Mouse (Mus musculus) retina, adult 2 months (tissue): ENCODE results near the gene Chd8.

Experiments used
- DNase-seq: peaks from one replicate; pipeline ENCODE4 v3.0.0-alpha.2; 2012; ENCODE audit warnings: low read depth, low spot score

The Chd8 gene

GRCm38 (mm10) chr14:52199412-52199811 lies 58.2 kb downstream of the Chd8 start:
- DNase-seq, result no peak

- no peak for DNase-seq
Observed at GRCm38 (mm10) chr14:52198141-52198540, 59.4 kb downstream of the Chd8 start.

GRCm38 (mm10) chr14:52197156-52197878 lies 60.3 kb downstream of the Chd8 start, which contains the start of gene Supt16:
Gene Supt16 (minus strand): TSS chr14:52197416.
- peak; percentile 67 for DNase-seq

GRCm38 (mm10) chr14:52196230-52197155 lies 61.1 kb downstream of the Chd8 start:
- no peak for DNase-seq

GRCm38 (mm10) chr14:52195691-52196090 lies 61.9 kb downstream of the Chd8 start:
- DNase-seq, result no peak

- DNase-seq, result no peak
Observed at GRCm38 (mm10) chr14:52190740-52191359, 66.7 kb downstream of the Chd8 start.

- no peak for DNase-seq
Observed at GRCm38 (mm10) chr14:52189519-52189918, 68.1 kb downstream of the Chd8 start.

- no peak for DNase-seq
Observed at GRCm38 (mm10) chr14:52188788-52189187, 68.8 kb downstream of the Chd8 start.

GRCm38 (mm10) chr14:52166571-52166970 lies 91.0 kb downstream of the Chd8 start:
- DNase-seq, result no peak

- DNase-seq, result no peak
Observed at GRCm38 (mm10) chr14:52160911-52161310, 96.7 kb downstream of the Chd8 start.

- no peak for DNase-seq
Observed at GRCm38 (mm10) chr14:52155008-52155407, 102.6 kb downstream of the Chd8 start.

- DNase-seq, result no peak
Observed at GRCm38 (mm10) chr14:52152613-52153012, 105.0 kb downstream of the Chd8 start.

- DNase-seq, result no peak
Observed at GRCm38 (mm10) chr14:52152179-52152578, 105.4 kb downstream of the Chd8 start.

- DNase-seq, result no peak
Observed at GRCm38 (mm10) chr14:52149888-52150287, 107.7 kb downstream of the Chd8 start.
